Mouse (Mus musculus) stomach, embryonic 15.5 days (tissue): ENCODE results near the gene Dact1. TPM values are rescaled to one million over a fixed set of nuclear protein-coding genes. Genes with fewer than 3 reads are reported as not detected.

Experiments used
- ATAC-seq: fragments of 200-750 bp; cut with Nextera tagmentation; 2 replicates; pipeline ENCODE4 v1.8.0; 2017; ENCODE audit warnings: low read depth, moderate number of reproducible peaks, moderate TSS enrichment; ENCODE audit not compliant: insufficient read depth, low FRiP score
- H3K27ac ChIP-seq: fragments of 300-500 bp; sonication (generic); 2 replicates; pipeline ENCODE4 v1.5.1; 2015; ENCODE audit warnings: mild to moderate bottlenecking, inconsistent platforms
- H3K27me3 ChIP-seq: fragments of 300-500 bp; sonication (generic); replicated peaks from 2 replicates; pipeline ENCODE4 v1.6.1; 2015; ENCODE audit warnings: inconsistent platforms
- H3K36me3 ChIP-seq: fragments of 300-500 bp; sonication (generic); 2 replicates; pipeline ENCODE4 v1.6.1; 2015; ENCODE audit warnings: inconsistent platforms
- H3K4me1 ChIP-seq: fragments of 300-500 bp; sonication (generic); 2 replicates; pipeline ENCODE4 v1.6.1; 2015; ENCODE audit warnings: inconsistent platforms
- H3K4me2 ChIP-seq: fragments of 300-500 bp; sonication (generic); 2 replicates; pipeline ENCODE4 v1.6.1; 2015; ENCODE audit warnings: mild to moderate bottlenecking, inconsistent platforms
- H3K4me3 ChIP-seq: fragments of 300-500 bp; sonication (generic); replicated peaks from 2 replicates; pipeline ENCODE4 v1.5.1; 2015; ENCODE audit warnings: inconsistent platforms
- H3K9ac ChIP-seq: fragments of 300-500 bp; sonication (generic); 2 replicates; pipeline ENCODE4 v1.6.1; 2015; ENCODE audit warnings: inconsistent platforms
- H3K9me3 ChIP-seq: fragments of 300-500 bp; sonication (generic); 2 replicates; pipeline ENCODE4 v1.6.1; 2016; ENCODE audit warnings: inconsistent platforms
- WGBS: fragments of 180-500 bp; shearing (Covaris S2); methylation state at CpG from one replicate; pipeline ENCODE4 v1.1.7; 2015; 5-methylcytosine and 5-hydroxymethylcytosine counted together
- polyA plus RNA-seq: library from polyadenylated mRNA; unstranded; fragments of >200 nt; fragmentation: Nextera tagmentation; extraction: Ambion mirVana; gene quantifications from 2 replicates; pipeline ENCODE4 v1.2.1, GENCODE M21; 2015

Dact1 gene
- polyA plus RNA-seq, 1 experiment from 2014 or later = 17.1 TPM

DNA sequence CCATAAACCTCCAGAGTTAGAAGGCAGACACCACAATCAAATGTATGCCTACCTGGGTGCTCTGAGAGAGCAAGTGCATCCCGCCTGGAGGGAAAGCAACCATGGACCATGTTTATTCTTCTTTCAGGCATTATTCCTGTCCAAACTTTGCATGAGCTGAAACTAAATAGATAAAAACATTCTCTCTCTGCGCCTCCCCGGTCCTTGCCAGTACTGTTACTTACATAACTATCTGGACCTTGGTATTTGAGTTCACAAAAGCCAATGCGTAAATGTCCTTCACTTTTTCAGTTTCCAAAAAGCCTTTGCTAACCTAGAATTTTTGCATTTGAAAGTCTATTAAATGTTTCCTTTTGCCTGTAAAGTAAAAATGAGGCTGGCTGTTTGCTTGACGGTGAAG is 58.9 kb downstream of the Dact1 start:
- no peak for ATAC-seq
- 65% methylated on average over 5 of the region's 5 CpGs for whole genome bisulfite sequencing

More for the DNA sequence above, 58.9 kb downstream of the Dact1 start:
- Histone ChIP-seq H3K4me1 (0 out of 2 replicates have a peak, but pooled peaks cover 4% of the 10 kb centered on the region), H3K9ac (no peak overlapping the region), H3K9me3 (no peaks in the 10 kb centered on the region), H3K4me2 (no peak overlapping the region; the same call in 1 of the 2 replicates), H3K4me3 (no peak overlapping the region), H3K27me3 (no peaks in the 10 kb centered on the region), H3K36me3 (no peaks in the 10 kb centered on the region), H3K27ac (no peak overlapping the region)

Other genes with a start within 250 kb of the Dact1 start
- gene Tomm20l, start 198.5 kb upstream of the Dact1 start, polyA plus RNA-seq = 0.33 TPM in 1 of 2 replicates, not detected in the other
- 86.0 and 92.5 TPM in 2 replicates for gene Timm9, start 173.2 kb upstream of the Dact1 start, polyA plus RNA-seq
- gene 2700049A03Rik, start 173.0 kb upstream of the Dact1 start, polyA plus RNA-seq = 10.3 and 13.0 TPM in 2 replicates